Mouse (Mus musculus): ENCODE results near the gene Cnrip1. TPM values are rescaled to one million over a fixed set of nuclear protein-coding genes. Genes with fewer than 3 reads are reported as not detected.
"Not testable (repeated sequence)": the region's sequence is repeated elsewhere in the genome, so short reads cannot be mapped to it uniquely, and the experiment has no call there.

Cnrip1 gene
- polyA plus RNA-seq (2015; fragmentation: Nextera tagmentation; extraction: Ambion mirVana), result 3.7 TPM in 2 replicates

DNA sequence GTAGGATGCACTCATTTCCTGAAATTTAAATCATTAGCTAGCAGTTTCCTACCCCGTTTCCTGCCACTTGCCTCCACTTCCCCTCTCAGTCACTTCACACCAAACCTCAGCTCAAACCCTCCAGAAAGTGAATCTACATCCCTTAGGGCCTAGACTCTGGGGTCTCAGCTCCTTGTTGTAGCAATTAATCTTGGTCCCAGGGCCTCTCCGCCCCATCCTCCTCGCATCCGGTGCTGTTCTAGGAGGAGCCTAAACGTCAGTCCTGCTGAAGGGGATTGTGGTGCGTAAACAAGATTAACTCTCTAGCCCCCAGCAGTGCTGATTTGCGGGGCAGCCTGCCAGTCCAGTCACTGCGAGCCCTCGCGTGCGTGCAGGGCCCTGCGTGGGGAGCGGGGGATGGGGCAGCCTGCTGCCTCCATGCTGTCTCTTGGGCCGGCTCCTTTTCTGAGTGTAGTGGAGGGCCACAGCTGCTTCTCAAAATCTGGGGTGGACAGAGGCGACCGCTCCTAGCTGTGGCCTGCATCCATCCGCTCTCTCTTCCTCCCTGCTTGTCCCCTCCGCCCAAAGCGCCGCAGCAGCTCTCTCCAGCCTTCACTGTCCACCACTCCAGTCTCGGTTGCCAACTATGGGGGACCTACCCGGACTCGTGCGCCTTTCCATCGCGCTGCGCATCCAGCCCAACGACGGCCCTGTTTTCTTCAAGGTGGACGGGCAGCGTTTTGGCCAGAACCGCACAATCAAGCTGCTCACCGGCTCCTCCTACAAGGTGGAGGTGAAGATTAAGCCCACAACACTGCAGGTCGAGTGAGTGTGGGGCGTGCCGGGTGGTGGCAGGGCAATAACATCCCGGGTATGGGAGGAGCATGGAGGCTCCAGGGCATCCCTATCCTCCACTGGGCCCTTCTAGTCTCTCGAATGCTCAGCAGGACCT, at the start of gene Cnrip1, which contains the start of gene Plek:
Gene Cnrip1 (plus strand): TSS at position 42 of the 931 bp plus-strand sequence.
Gene Plek (minus strand): TSS at position 837 of the 931 bp plus-strand sequence.
- DNase-seq (peak; percentile 30), ATAC-seq (peak; percentile 53)
- Histone ChIP-seq H3K27me3 (ENCODE audit: insufficient read depth, low read length) (no peaks in the 10 kb centered on the region), H3K27ac (ENCODE audit: low read depth) (peak within 1 kb of the TSS; percentile 41), H3K4me2 (ENCODE audit: low read depth, low read length) (peak within 1 kb of the TSS; percentile 65), H3K4me1 (ENCODE audit: insufficient read depth) (no peaks in the 10 kb centered on the region), H3K36me3 (replicated peaks; ENCODE audit: insufficient read depth, low read length) (no peaks in the 10 kb centered on the region), H3K9me3 (ENCODE audit: low read length) (no peaks in the 10 kb centered on the region), H3K9ac (replicated peaks) (peak within 1 kb of the TSS; percentile 58), H3K4me3 (ENCODE audit: low read depth, low read length) (peak within 1 kb of the TSS; percentile 37)
- under 1% methylated on average over 38 of the region's 38 CpGs for WGBS (ENCODE audit: insufficient replicate concordance)
- no peak for TF ChIP-seq EP300 (IDR thresholded peaks at IDR 0.05; ENCODE audit: low read depth)
- no peak for TF ChIP-seq CTCF (IDR thresholded peaks at IDR 0.05; ENCODE audit: low read depth)

- Histone ChIP-seq H3K4me2 (ENCODE audit: low read depth, low read length) (peak overlapping the region; percentile 1; the same call in 1 of the 2 replicates), H3K4me1 (ENCODE audit: insufficient read depth) (peaks cover 8% of the 10 kb centered on the region), H3K36me3 (replicated peaks; ENCODE audit: insufficient read depth, low read length) (no peaks in the 10 kb centered on the region), H3K4me3 (ENCODE audit: low read depth, low read length) (no peak overlapping the region), H3K9ac (replicated peaks) (no peak overlapping the region), H3K27me3 (ENCODE audit: insufficient read depth, low read length) (no peaks in the 10 kb centered on the region), H3K9me3 (ENCODE audit: low read length) (no peaks in the 10 kb centered on the region), H3K27ac (ENCODE audit: low read depth) (peak overlapping the region; percentile 63; the same call in 1 of the 2 replicates)
- DNase-seq (no peak), ATAC-seq (peak; percentile 54)
- TF ChIP-seq CTCF (IDR thresholded peaks at IDR 0.05; ENCODE audit: low read depth) (no peak), EP300 (IDR thresholded peaks at IDR 0.05; ENCODE audit: low read depth) (no peak)
- WGBS (ENCODE audit: insufficient replicate concordance), result 46% methylated on average over 7 of the region's 7 CpGs
Observed at GRCm38 (mm10) chr11:17002739-17003373, 48.5 kb upstream of the Cnrip1 start.

DNA sequence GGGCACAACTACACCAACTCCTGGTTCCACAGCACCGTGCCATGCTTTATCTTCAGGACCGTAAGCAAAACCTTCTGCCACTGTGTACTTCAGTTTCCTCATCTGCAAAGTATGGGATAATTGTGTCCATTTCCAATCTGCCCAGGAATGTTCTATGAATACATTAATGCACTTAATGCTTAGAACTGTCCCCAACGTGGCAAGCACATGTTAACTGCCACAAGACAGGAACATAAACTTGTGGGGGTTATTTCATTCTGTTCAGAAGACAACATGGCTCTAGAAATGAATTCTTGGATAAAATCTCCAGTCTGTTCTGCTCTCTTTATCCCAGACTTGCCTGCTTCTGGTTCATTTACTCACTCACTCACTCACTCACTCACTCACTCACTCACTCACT, 47.6 kb upstream of the Cnrip1 start:
- 53% methylated on average over 3 of the region's 3 CpGs for WGBS (ENCODE audit: insufficient replicate concordance)
- no peaks in the 10 kb centered on the region for H3K27me3 ChIP-seq (ENCODE audit: insufficient read depth, low read length)
- H3K4me3 ChIP-seq (ENCODE audit: low read depth, low read length), result no peak overlapping the region
- TF ChIP-seq EP300 (IDR thresholded peaks at IDR 0.05; ENCODE audit: low read depth) (no peak), CTCF (IDR thresholded peaks at IDR 0.05; ENCODE audit: low read depth) (no peak)
- H3K9me3 ChIP-seq (ENCODE audit: low read length), result no peaks in the 10 kb centered on the region
- H3K36me3 ChIP-seq (replicated peaks; ENCODE audit: insufficient read depth, low read length), result no peaks in the 10 kb centered on the region
- ATAC-seq (no peak), DNase-seq (no peak)
- no peak overlapping the region for H3K27ac ChIP-seq (ENCODE audit: low read depth)
- H3K4me1 ChIP-seq (ENCODE audit: insufficient read depth), result peaks cover 8% of the 10 kb centered on the region
- H3K4me2 ChIP-seq (ENCODE audit: low read depth, low read length), result no peak overlapping the region
- no peak overlapping the region for H3K9ac ChIP-seq (replicated peaks)

DNA sequence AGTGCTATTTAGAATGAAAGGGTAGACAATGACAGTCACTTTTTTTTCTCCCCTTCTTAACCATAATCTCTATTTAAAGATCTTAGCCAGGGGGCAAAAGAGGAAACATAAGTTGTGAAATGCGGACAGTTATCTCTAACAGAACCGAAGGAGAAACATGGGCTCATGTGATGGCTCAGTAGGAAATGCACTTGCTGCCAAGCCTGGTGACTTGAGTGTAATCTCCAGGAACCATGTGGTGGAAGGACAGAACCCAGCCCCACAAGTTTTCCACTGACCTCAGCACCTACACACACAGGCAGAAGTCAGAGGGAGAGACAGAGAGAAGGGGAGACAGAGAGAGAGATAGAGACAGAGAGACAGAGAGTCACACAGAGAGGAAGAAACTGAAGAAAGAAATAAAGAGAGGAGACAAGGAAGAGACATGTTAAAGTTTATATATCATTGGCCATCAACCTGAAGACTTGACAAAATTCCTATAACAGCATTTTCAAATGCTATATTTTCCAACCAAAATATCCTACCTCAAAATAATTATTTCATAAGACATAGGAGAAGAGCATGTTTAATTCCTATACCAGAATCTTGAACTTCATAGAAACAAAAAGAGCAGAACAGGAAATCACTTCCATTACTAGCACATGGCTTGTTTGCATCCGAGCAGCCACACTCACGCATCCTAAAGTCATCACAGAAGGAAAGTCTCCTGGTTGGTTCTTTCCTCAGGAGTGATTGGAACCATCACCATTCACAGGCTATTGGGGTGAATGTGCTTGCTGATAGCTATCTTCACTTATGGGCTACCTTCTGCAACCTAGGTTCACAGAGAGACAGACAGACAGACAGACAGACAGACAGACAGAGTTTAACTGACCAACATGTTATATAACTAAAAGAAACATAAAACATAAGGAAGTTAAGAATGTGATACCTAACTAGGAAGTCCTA, 46.2 kb upstream of the Cnrip1 start:
- H3K4me3 ChIP-seq (ENCODE audit: low read depth, low read length), result no peak overlapping the region

DNA sequence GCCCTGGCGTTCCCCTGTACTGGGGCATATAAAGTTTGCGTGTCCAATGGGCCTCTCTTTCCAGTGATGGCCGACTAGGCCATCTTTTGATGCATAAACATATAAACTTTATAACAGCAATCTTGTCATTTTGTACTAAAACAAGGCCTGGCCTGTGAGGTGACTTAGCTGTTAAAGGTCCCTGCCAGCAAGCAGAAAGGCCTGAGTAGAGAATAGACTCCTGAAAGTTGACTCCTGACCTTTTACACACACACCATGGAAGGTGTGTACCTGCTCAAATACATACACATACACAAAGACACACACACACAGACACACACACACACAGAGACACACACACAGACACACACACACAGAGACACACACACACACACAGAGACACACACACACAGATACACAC, 44.9 kb upstream of the Cnrip1 start:
- not testable (repeated sequence) for H3K9ac ChIP-seq (replicated peaks); H3K36me3 ChIP-seq (replicated peaks; ENCODE audit: insufficient read depth, low read length); H3K27me3 ChIP-seq (ENCODE audit: insufficient read depth, low read length); ATAC-seq; DNase-seq; H3K4me1 ChIP-seq (ENCODE audit: insufficient read depth); H3K9me3 ChIP-seq (ENCODE audit: low read length); H3K4me3 ChIP-seq (ENCODE audit: low read depth, low read length); H3K27ac ChIP-seq (ENCODE audit: low read depth); H3K4me2 ChIP-seq (ENCODE audit: low read depth, low read length)
- 82% methylated on average over 2 of the region's 3 CpGs for WGBS (ENCODE audit: insufficient replicate concordance)

More for the DNA sequence above, 46.2 kb upstream of the Cnrip1 start:
- Histone ChIP-seq H3K27ac (ENCODE audit: low read depth) (peak overlapping the region; percentile 29; the same call in 1 of the 2 replicates), H3K9me3 (ENCODE audit: low read length) (no peaks in the 10 kb centered on the region), H3K27me3 (ENCODE audit: insufficient read depth, low read length) (no peaks in the 10 kb centered on the region), H3K4me2 (ENCODE audit: low read depth, low read length) (peak overlapping the region; percentile 36; the same call in 1 of the 2 replicates), H3K9ac (replicated peaks) (no peak overlapping the region), H3K36me3 (replicated peaks; ENCODE audit: insufficient read depth, low read length) (no peaks in the 10 kb centered on the region), H3K4me1 (ENCODE audit: insufficient read depth) (peaks cover 5% of the 10 kb centered on the region)
- DNase-seq, result no peak
- ATAC-seq, result peak; percentile 79
- 44% methylated on average over 4 of the region's 4 CpGs for WGBS (ENCODE audit: insufficient replicate concordance)
- peak; percentile 92 for TF ChIP-seq EP300 (IDR thresholded peaks at IDR 0.05; ENCODE audit: low read depth)
- no peak for TF ChIP-seq CTCF (IDR thresholded peaks at IDR 0.05; ENCODE audit: low read depth)

Data from liver, postnatal 0 days (tissue).